Mouse (Mus musculus) granulocyte monocyte progenitor cell, adult 5-6 weeks (primary cell): ENCODE results near the gene Ppp3r1. TPM values are rescaled to one million over a fixed set of nuclear protein-coding genes. Genes with fewer than 3 reads are reported as not detected.
"Not testable (repeated sequence)": the region's sequence is repeated elsewhere in the genome, so short reads cannot be mapped to it uniquely, and the experiment has no call there.

Experiments used
- ATAC-seq: replicated peaks from 2 replicates; pipeline ENCODE4 v1.8.0; 2016; ENCODE audit warnings: mild to moderate bottlenecking, moderate TSS enrichment, inconsistent platforms; ENCODE audit not compliant: poor library complexity, severe bottlenecking
- total RNA-seq, 2 experiments: library from RNA; stranded (forward) in 1 of 2; stranded (reverse) in 1 of 2; fragments of 200-712, 200-1000 nt in 1 of 2; fragments of >200 nt in 1 of 2; fragmentation: Nextera tagmentation in 1 of 2; gene quantifications; 2 replicates each; pipeline ENCODE4 v1.2.3; 2014 to 2017

Ppp3r1 gene
- total RNA-seq, 2 experiments from 2014 or later, result 59.6 to 70.4 TPM

DNA sequence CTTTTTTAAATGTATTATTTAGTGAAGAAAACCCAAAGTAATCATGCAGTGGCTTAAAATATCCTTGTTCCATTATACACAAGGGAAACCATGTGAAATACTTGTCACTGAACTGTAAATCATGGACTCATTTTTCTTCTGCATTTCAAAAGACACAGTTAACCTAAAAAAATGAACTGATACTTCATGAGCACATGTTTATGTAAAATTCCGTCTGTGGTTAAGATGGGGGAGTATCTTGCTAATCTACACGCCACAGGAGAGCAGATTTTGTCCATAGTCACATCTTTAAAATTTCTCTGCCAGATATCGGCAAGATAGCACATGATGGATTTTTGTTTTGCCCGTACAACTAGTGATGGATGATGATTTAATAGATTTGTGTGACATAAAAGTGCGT, 40.1 kb downstream of the Ppp3r1 start:
- ATAC-seq, result no peak

- ATAC-seq, result no peak
Measured at GRCm38 (mm10) chr11:17199840-17200501, 40.9 kb downstream of the Ppp3r1 start.

DNA sequence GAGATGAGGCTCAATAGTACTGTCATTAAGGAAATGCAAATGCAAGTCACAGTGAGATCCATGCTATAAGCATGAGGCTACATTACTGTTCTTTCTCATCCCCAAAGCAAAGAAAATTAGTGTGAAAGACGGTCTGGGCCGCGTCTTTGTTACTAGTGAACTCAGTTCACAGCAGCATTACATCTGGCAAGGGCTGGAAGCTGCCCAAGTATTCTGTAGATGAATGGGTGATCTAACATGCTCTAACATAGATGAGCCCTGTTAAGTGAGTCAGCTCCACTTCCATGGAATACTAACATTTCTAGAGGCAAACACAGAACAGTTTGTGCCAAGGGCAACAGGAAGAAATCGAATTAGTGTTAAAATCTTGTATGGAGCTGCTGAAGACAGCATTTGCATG, 41.9 kb downstream of the Ppp3r1 start:
- no peak for ATAC-seq

DNA sequence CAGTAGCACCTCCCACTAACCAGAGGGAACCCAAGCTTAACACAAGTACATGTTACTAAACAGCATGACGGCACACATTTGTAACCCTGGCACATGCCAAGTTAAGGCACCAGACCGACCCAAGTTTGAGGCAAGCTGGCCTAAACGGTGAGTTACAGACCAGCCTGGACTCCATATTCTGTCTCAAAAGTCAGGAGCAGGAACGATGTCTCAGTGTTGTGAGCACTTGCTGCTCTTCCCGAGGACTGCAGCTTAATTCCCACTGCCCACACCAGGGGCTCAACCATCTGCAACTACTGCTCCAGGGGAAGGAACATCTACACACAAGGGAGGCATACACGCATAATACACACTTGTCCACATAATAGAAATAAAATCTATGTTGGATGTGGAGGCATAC, 43.4 kb downstream of the Ppp3r1 start:
- ATAC-seq, result no peak

DNA sequence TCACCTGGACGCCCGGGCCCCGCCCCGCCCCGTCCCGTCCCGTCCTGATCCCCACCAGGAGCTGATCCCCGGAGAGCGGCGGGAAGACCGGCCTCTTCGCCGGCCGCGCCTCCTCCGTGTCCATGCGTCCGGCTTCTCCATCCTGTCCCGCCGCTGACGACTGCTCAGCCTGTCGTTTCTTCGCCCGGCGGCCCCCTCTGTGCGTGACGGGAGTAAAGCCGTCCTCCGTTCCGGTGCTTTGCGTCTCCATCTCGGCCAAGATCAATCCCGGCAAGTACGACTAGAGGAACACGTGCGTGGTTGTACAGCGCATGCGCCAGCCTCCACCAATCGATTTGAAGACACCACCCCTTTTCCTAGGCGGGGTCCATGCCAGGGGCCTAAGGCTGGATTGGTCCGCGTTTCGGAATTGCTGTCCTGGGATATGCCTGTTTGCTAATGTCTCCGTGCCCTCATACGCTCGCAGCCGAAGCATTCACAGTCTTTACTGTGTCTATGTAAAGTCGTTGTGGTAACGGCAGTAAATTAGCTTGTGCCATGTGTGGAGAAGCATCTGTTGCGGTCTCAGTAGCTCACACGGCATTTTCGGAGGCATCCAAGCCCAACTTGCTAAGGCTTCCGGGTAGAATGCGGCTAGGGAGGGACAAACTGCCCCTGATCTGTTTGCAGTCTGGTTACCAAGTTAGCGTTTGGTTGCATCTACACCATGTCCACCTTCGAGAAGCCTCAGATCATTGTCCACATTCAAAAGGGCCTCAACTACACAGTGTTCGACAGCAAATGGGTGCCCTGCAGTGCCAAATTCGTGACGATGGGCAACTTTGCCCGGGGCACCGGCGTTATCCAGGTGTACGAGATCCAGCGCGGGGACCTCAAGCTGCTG, 52.4 kb downstream of the Ppp3r1 start, which contains the start of gene Pno1:
TSS of gene Pno1 (minus strand) at position 311 of the 883 bp plus-strand sequence.
- ATAC-seq, result peak; percentile 86

GRCm38 (mm10) chr11:17212141-17212495, 53.1 kb downstream of the Ppp3r1 start:
- peak; percentile 67 for ATAC-seq

- no peak for ATAC-seq
Measured at GRCm38 (mm10) chr11:17212903-17213509, 53.9 kb downstream of the Ppp3r1 start.

DNA sequence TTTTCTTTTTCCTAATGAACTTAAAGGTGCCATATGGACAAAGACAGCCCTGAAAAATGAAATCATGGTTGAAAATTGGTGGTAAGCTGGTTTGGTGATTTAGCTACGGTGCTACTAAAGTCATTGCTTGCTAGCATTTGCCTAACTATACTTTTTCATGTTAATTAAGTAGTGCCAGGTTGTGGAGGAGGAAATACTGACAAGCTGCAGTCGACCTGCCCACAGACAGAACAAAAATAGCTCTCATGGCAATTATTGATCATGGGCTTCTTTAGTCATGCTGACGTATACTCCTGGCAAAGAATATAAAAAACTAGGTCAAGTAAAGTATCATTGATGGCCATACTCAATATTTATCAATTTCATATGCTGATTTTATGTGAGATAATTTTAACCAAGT, 56.4 kb downstream of the Ppp3r1 start:
- ATAC-seq, result no peak

- 0 out of 2 replicates have a peak, but pooled peaks have one; percentile 25 for ATAC-seq
Measured at GRCm38 (mm10) chr11:17221126-17221525, 62.1 kb downstream of the Ppp3r1 start.

- ATAC-seq, result no peak
Measured at GRCm38 (mm10) chr11:17232792-17233191, 73.7 kb downstream of the Ppp3r1 start.

GRCm38 (mm10) chr11:17236449-17237037, 77.5 kb downstream of the Ppp3r1 start:
- ATAC-seq, result no peak

DNA sequence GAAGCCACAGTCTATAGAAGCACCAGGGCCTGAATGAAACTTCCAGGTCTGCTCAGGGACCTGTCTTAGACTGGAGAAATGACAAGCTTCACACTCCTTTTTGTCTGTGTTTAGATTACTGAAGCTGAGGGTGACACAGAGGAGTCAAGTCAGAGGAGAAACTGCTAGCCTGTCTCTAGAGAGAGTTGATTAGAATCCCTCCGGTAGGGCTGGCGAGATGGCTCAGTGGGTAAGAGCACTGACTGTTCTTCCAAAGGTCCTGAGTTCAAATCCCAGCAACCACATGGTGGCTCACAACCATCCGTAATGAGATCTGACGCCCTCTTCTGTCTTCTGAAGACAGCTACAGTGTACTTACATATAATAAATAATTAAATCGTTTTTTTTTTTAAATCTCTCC, 79.5 kb downstream of the Ppp3r1 start:
- ATAC-seq, result not testable (repeated sequence)

DNA sequence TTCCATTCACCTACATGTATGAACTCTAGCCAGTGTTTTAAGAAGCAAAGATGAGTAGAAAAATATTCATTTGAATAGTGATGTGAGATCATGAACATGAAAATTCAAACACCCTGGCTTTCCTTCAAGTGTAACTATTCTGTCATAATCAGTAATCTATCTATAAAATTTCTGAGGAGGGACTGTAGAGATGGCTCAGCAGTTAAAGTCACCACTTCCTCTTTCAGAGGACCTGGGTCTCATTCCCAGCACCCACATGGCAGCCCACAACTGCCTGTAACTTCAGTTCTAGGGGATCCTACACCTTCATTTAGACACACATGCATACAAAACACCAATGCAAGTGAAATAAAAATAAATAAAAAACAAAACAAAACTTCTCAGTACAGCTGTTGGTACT, 89.7 kb downstream of the Ppp3r1 start:
- ATAC-seq, result no peak

Other genes with a start within 250 kb of the Ppp3r1 start
- gene Fbxo48, start 207.9 kb upstream of the Ppp3r1 start, total RNA-seq (2014; fragmentation: Nextera tagmentation), result 6.0 and 7.9 TPM in 2 replicates
- 7.3 and 7.4 TPM in 2 replicates for gene Fbxo48, start 207.9 kb upstream of the Ppp3r1 start, total RNA-seq (2017)
- gene Cnrip1, start 107.7 kb upstream of the Ppp3r1 start, total RNA-seq (2014; fragmentation: Nextera tagmentation), result 0.92 and 1.7 TPM in 2 replicates
- gene Cnrip1, start 107.7 kb upstream of the Ppp3r1 start, total RNA-seq (2017), result 0.09 and 0.31 TPM in 2 replicates
- gene Plek, start 106.9 kb upstream of the Ppp3r1 start, total RNA-seq (2014; fragmentation: Nextera tagmentation), result 13.9 and 16.8 TPM in 2 replicates
- 27.5 and 27.9 TPM in 2 replicates for gene Plek, start 106.9 kb upstream of the Ppp3r1 start, total RNA-seq (2017)
- 14.5 and 15.9 TPM in 2 replicates for gene Wdr92, start 22.8 kb downstream of the Ppp3r1 start, total RNA-seq (2014; fragmentation: Nextera tagmentation)
- 35.1 and 41.6 TPM in 2 replicates for gene Wdr92, start 22.8 kb downstream of the Ppp3r1 start, total RNA-seq (2017)
- gene Pno1, start 52.3 kb downstream of the Ppp3r1 start, total RNA-seq (2014; fragmentation: Nextera tagmentation), result 69.2 and 77.6 TPM in 2 replicates
- gene Pno1, start 52.3 kb downstream of the Ppp3r1 start, total RNA-seq (2017), result 121 and 133 TPM in 2 replicates
- gene C1d, start 98.3 kb downstream of the Ppp3r1 start, total RNA-seq (2014; fragmentation: Nextera tagmentation), result 34.4 and 35.3 TPM in 2 replicates
- gene C1d, start 98.3 kb downstream of the Ppp3r1 start, total RNA-seq (2017), result 92.9 and 108 TPM in 2 replicates